Mouse (Mus musculus): ENCODE results near the gene Zbtb2. TPM values are rescaled to one million over a fixed set of nuclear protein-coding genes. Genes with fewer than 3 reads are reported as not detected.

Gene Zbtb2
- polyA plus RNA-seq, 1 experiment = 8.4 TPM

GRCm38 (mm10) chr10:4334039-4334683 is 53.7 kb downstream of the Zbtb2 start:
- peak; percentile 74 for DNase-seq (ENCODE audit: low spot score)

DNA sequence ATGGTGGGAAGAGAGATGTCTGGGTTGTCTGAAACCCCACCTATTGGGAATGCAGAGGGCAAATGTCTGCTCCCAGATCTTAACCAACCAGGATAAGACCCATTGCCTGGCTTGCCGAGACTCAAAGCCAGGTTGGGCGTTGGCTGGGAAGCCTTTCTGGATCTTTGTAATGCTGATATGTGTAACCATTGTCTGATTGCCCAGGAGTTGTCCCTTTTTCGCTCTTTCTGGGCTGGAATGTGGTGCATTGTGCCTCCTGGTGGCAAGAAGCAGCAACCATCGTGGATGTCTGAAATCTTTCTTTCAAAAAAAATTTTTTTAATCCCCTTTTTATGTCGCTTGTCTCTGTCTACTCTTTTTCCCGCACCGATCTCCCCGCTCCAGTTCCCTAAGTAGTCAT is 54.6 kb downstream of the Zbtb2 start:
- DNase-seq (ENCODE audit: low spot score) = no peak

DNA sequence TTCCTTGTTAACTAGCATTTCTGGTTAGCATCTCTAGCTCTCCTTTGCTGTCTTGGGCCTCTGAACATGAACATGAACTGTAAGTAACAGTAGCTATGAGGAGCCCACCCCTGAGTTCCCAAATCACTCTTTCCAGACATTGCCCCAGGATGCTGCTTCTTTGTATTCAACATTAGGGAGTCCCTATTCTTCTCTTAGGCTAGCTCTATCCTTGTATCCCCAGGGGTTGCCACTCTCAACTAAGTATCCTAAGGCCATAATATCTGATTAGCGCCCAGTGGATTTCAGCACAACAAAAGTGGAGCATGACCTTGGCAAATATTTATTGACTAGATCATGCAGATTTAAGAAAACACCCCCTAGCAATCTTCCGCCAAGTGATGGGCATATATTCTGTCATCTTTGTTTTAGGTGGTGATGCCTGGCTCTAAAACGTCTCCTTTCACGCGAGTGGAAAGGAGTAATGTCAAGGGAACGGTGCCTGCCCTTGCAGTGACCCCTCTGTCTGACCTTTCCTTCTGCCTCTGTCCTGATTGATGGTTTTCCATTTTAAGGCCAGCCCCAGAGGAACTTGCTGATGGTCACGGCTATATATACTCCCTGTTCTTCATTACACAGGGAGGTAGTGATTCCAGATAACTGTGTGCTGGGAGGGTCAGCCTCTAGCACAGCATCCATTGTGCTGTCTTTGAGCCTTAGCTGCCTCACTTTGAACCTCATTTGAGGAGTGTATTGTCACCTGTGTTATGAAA is 55.5 kb downstream of the Zbtb2 start:
- DNase-seq (ENCODE audit: low spot score) = no peak

GRCm38 (mm10) chr10:4327716-4328115 is 60.2 kb downstream of the Zbtb2 start:
- no peak for DNase-seq (ENCODE audit: low spot score)

- DNase-seq (ENCODE audit: low spot score) = no peak
These were observed 62.3 kb downstream of the Zbtb2 start for GRCm38 (mm10) chr10:4325562-4325961.

- DNase-seq (ENCODE audit: low spot score) = no peak
These were observed 64.0 kb downstream of the Zbtb2 start for GRCm38 (mm10) chr10:4323885-4324284.

Other genes with a start within 250 kb of the Zbtb2 start
- gene Akap12, start 121.7 kb downstream of the Zbtb2 start, polyA plus RNA-seq (2012; rRNA removed) = 74.0 and 110 TPM in 2 replicates
- 43.3 and 49.1 TPM in 2 replicates for gene Rmnd1, start 44.3 kb upstream of the Zbtb2 start, polyA plus RNA-seq (2012; rRNA removed)
- gene Armt1, start 44.4 kb upstream of the Zbtb2 start, polyA plus RNA-seq (2012; rRNA removed) = 13.0 and 14.6 TPM in 2 replicates
- 0.30 and 0.65 TPM in 2 replicates for gene Ccdc170, start 94.4 kb upstream of the Zbtb2 start, polyA plus RNA-seq (2012; rRNA removed)
- gene Esr1, start 223.5 kb upstream of the Zbtb2 start, polyA plus RNA-seq (2012; rRNA removed) = 3.7 and 4.9 TPM in 2 replicates

All from urinary bladder, adult 2 months (tissue).